Mouse (Mus musculus): Measurements from ENCODE around the gene Skap2.

Gene Skap2

GRCm38 (mm10) chr6:51849561-51849960 lies 162.8 kb downstream of the Skap2 start:
- DNase-seq (ENCODE audit: low read depth, low spot score): no peak

GRCm38 (mm10) chr6:51844106-51844505 lies 168.2 kb downstream of the Skap2 start:
- no peak for DNase-seq (ENCODE audit: low read depth, low spot score)

- no peak for DNase-seq (ENCODE audit: low read depth, low spot score)
Measured at GRCm38 (mm10) chr6:51843081-51843480, 169.3 kb downstream of the Skap2 start.

- peak; percentile 52 for DNase-seq (ENCODE audit: low read depth, low spot score)
Measured at GRCm38 (mm10) chr6:51838177-51838576, 174.2 kb downstream of the Skap2 start.

- no peak for DNase-seq (ENCODE audit: low read depth, low spot score)
Measured at GRCm38 (mm10) chr6:51833362-51833761, 179.0 kb downstream of the Skap2 start.

- peak; percentile 10 for DNase-seq (ENCODE audit: low read depth, low spot score)
Measured at GRCm38 (mm10) chr6:51825621-51826021, 186.7 kb downstream of the Skap2 start.

GRCm38 (mm10) chr6:51824136-51824830 lies 188.1 kb downstream of the Skap2 start:
- DNase-seq (ENCODE audit: low read depth, low spot score): no peak

- no peak for DNase-seq (ENCODE audit: low read depth, low spot score)
Measured at GRCm38 (mm10) chr6:51822049-51822448, 190.3 kb downstream of the Skap2 start.

GRCm38 (mm10) chr6:51820853-51821252 lies 191.5 kb downstream of the Skap2 start:
- no peak for DNase-seq (ENCODE audit: low read depth, low spot score)

- no peak for DNase-seq (ENCODE audit: low read depth, low spot score)
Measured at GRCm38 (mm10) chr6:51816892-51817621, 195.3 kb downstream of the Skap2 start.

GRCm38 (mm10) chr6:51810906-51811305 lies 201.4 kb downstream of the Skap2 start:
- no peak for DNase-seq (ENCODE audit: low read depth, low spot score)

GRCm38 (mm10) chr6:51809164-51809824 lies 203.1 kb downstream of the Skap2 start:
- DNase-seq (ENCODE audit: low read depth, low spot score): no peak

- peak; percentile 55 for DNase-seq (ENCODE audit: low read depth, low spot score)
Measured at GRCm38 (mm10) chr6:51808011-51808410, 204.3 kb downstream of the Skap2 start.
